Mouse (Mus musculus) testis, adult 2 months (tissue): ENCODE results near the gene Ccl28. TPM values are rescaled to one million over a fixed set of nuclear protein-coding genes. Genes with fewer than 3 reads are reported as not detected.
A peak's percentile ranks its signal among the peaks of the same experiment; 100 is the strongest.
"Not testable (repeated sequence)": the region's sequence is repeated elsewhere in the genome, so short reads cannot be mapped to it uniquely, and the experiment has no call there.

Experiments used
- H3K27ac ChIP-seq: fragments of 200-500 bp; 2 replicates; pipeline ENCODE4 v1.5.1; 2012; ENCODE audit warnings: low read depth, low read length; ENCODE audit not compliant: control insufficient read depth, insufficient read depth
- H3K27me3 ChIP-seq: fragments of 200-500 bp; 2 replicates; pipeline ENCODE4 v1.6.1; 2012; ENCODE audit warnings: mild to moderate bottlenecking, low read length, moderate library complexity; ENCODE audit not compliant: control insufficient read depth, insufficient read depth
- H3K36me3 ChIP-seq: fragments of 200-500 bp; 2 replicates; pipeline ENCODE4 v1.6.1; 2012; ENCODE audit warnings: mild to moderate bottlenecking, low read length; ENCODE audit not compliant: control insufficient read depth, insufficient read depth
- H3K4me1 ChIP-seq: fragments of 200-500 bp; 2 replicates; pipeline ENCODE4 v1.6.1; 2012; ENCODE audit warnings: low read length; ENCODE audit not compliant: control insufficient read depth, insufficient read depth
- H3K4me3 ChIP-seq: fragments of 200-500 bp; 2 replicates; pipeline ENCODE4 v1.5.1; 2012; ENCODE audit warnings: low read depth, mild to moderate bottlenecking, low read length, moderate library complexity, mixed read lengths; ENCODE audit not compliant: control insufficient read depth
- CTCF ChIP-seq: fragments of 200-500 bp; IDR thresholded peaks from 2 replicates; pipeline ENCODE4 v1.5.1; 2012; ENCODE audit warnings: low read depth, mild to moderate bottlenecking, inconsistent platforms, low read length, moderate library complexity; ENCODE audit not compliant: control insufficient read depth, insufficient read depth, insufficient replicate concordance
- POLR2A ChIP-seq: fragments of 200-500 bp; IDR thresholded peaks from 2 replicates; pipeline ENCODE4 v1.6.1; 2012; ENCODE audit warnings: low read depth, mild to moderate bottlenecking, inconsistent platforms, low read length, moderate library complexity; ENCODE audit not compliant: control insufficient read depth
- polyA plus RNA-seq: library from polyadenylated mRNA; depleted of rRNA; stranded (reverse); fragments of >200 nt; gene quantifications from 2 replicates; pipeline ENCODE4 v1.2.3, GENCODE M21; 2012

The Ccl28 gene
- polyA plus RNA-seq, 1 experiment: 3.7 TPM

- no peak overlapping the region for H3K27ac ChIP-seq
- H3K4me1 ChIP-seq: no peaks in the 10 kb centered on the region
- no peak overlapping the region for H3K4me3 ChIP-seq
- no peaks in the 10 kb centered on the region for H3K27me3 ChIP-seq
- TF ChIP-seq CTCF (no peak), POLR2A (no peak)
- H3K36me3 ChIP-seq: no peaks in the 10 kb centered on the region
Measured at GRCm38 (mm10) chr13:119618841-119619240, 4.8 kb upstream of the Ccl28 start.

- no peaks in the 10 kb centered on the region for H3K36me3 ChIP-seq
- no peaks in the 10 kb centered on the region for H3K27me3 ChIP-seq
- no peak for TF ChIP-seq POLR2A
- TF ChIP-seq CTCF: no peak
- no peak overlapping the region for H3K4me3 ChIP-seq
- no peaks in the 10 kb centered on the region for H3K4me1 ChIP-seq
- H3K27ac ChIP-seq: no peak overlapping the region
Measured at GRCm38 (mm10) chr13:119619735-119620134, 3.9 kb upstream of the Ccl28 start.

- not testable (repeated sequence) for H3K4me3 ChIP-seq, H3K4me1 ChIP-seq, H3K36me3 ChIP-seq, H3K27me3 ChIP-seq, H3K27ac ChIP-seq
- peak; percentile 17; the same call in 1 of the 2 replicates for TF ChIP-seq CTCF
Measured at GRCm38 (mm10) chr13:119625952-119626351, 2.3 kb downstream of the Ccl28 start.

- Histone ChIP-seq H3K27me3 (no peaks in the 10 kb centered on the region), H3K4me1 (no peaks in the 10 kb centered on the region), H3K27ac (no peak overlapping the region), H3K4me3 (peak overlapping the region; percentile 46), H3K36me3 (no peaks in the 10 kb centered on the region)
- TF ChIP-seq CTCF: no peak
- TF ChIP-seq POLR2A: peak; percentile 55
Measured at GRCm38 (mm10) chr13:119631482-119632155, 8.0 kb downstream of the Ccl28 start.

- H3K27me3 ChIP-seq: no peaks in the 10 kb centered on the region
- H3K4me3 ChIP-seq: no peak overlapping the region
- no peaks in the 10 kb centered on the region for H3K4me1 ChIP-seq
- no peak overlapping the region for H3K27ac ChIP-seq
- H3K36me3 ChIP-seq: no peaks in the 10 kb centered on the region
- no peak for TF ChIP-seq CTCF
- TF ChIP-seq POLR2A: no peak
Measured at GRCm38 (mm10) chr13:119632156-119632548, 8.5 kb downstream of the Ccl28 start.

- no peak overlapping the region for H3K4me3 ChIP-seq
- H3K4me1 ChIP-seq: no peaks in the 10 kb centered on the region
- H3K27ac ChIP-seq: no peak overlapping the region
- H3K36me3 ChIP-seq: no peaks in the 10 kb centered on the region
- H3K27me3 ChIP-seq: no peaks in the 10 kb centered on the region
- TF ChIP-seq POLR2A (no peak), CTCF (no peak)
Measured at GRCm38 (mm10) chr13:119635496-119635895, 11.9 kb downstream of the Ccl28 start.

- no peaks in the 10 kb centered on the region for H3K36me3 ChIP-seq
Measured at GRCm38 (mm10) chr13:119637837-119638236, 14.2 kb downstream of the Ccl28 start.

GRCm38 (mm10) chr13:119638449-119638848 is 14.8 kb downstream of the Ccl28 start:
- H3K4me1 ChIP-seq: 0 out of 2 replicates have a peak, but pooled peaks cover 2% of the 10 kb centered on the region
- no peaks in the 10 kb centered on the region for H3K36me3 ChIP-seq
- TF ChIP-seq CTCF (no peak), POLR2A (no peak)
- H3K27me3 ChIP-seq: no peaks in the 10 kb centered on the region
- H3K4me3 ChIP-seq: no peak overlapping the region
- no peak overlapping the region for H3K27ac ChIP-seq

More at GRCm38 (mm10) chr13:119637837-119638236, 14.2 kb downstream of the Ccl28 start:
- TF ChIP-seq POLR2A: no peak
- no peak for TF ChIP-seq CTCF
- H3K27ac ChIP-seq: no peak overlapping the region
- H3K27me3 ChIP-seq: no peaks in the 10 kb centered on the region
- H3K4me3 ChIP-seq: no peak overlapping the region
- 0 out of 2 replicates have a peak, but pooled peaks cover 2% of the 10 kb centered on the region for H3K4me1 ChIP-seq
